Mouse (Mus musculus) embryo, embryonic 10 days (tissue): ENCODE measurements at regions not wholly inside any gene's neighbourhood (a gene's known extent, or its start where the extent isn't known, plus 50 kb on each side); places are given as distances from the start of the nearest gene placed in this dataset.
A peak's percentile ranks its signal among the peaks of the same experiment; 100 is the strongest.

Experiments used
- DNase-seq: peaks from one replicate; pipeline ENCODE4 v3.0.0-alpha.2; 2015; ENCODE audit warnings: low spot score

DNA sequence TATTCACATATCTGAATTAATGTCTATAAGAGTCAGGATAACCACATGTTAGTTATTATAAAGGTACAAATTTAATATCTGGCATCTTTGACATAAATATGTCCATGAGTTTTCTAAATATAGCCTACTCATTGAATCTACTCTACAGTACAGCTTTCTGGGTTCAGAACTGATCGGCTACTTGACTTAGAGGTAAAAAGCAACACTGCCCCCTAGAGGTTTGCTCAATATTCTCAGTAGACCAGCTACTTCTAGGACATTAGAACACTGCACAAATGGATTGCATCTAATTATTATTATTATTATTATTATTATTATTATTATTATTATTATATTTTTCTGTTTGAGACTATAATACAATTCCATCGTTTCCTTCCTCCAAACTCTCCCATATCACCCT, 418.8 kb upstream of the Tpm3-rs7 start:
- DNase-seq: peak; percentile 66

GRCm38 (mm10) chr14:112901171-112901570, 413.2 kb upstream of the Tpm3-rs7 start:
- no peak for DNase-seq

- DNase-seq: no peak
Measured at GRCm38 (mm10) chr14:112917148-112917547, 397.3 kb upstream of the Tpm3-rs7 start.
